Mouse (Mus musculus) ES-Bruce4 (cell line): ENCODE measurements around the gene 4933402N03Rik.

Experiments
- CTCF ChIP-seq: IDR thresholded peaks from one replicate; pipeline ENCODE4 v1.8.1; 2011; ENCODE audit warnings: low read depth, low read length
- EP300 ChIP-seq: IDR thresholded peaks from 2 replicates; pipeline ENCODE4 v1.6.1; 2011; ENCODE audit warnings: low read depth, low read length; ENCODE audit not compliant: insufficient read depth
- POLR2A ChIP-seq: IDR thresholded peaks from one replicate; pipeline ENCODE4 v1.8.1; 2011; ENCODE audit warnings: low read length; ENCODE audit not compliant: insufficient read depth

- TF ChIP-seq CTCF = no peak
- no peak for TF ChIP-seq EP300
- no peak for TF ChIP-seq POLR2A
Observed at GRCm38 (mm10) chr7:131162251-131162650, 16.1 kb upstream of the 4933402N03Rik start.
